Mouse (Mus musculus) midbrain, embryonic 11.5 days (tissue): ENCODE data around the gene Lasp1. TPM values are rescaled to one million over a fixed set of nuclear protein-coding genes. Genes with fewer than 3 reads are reported as not detected.
"Not testable (repeated sequence)": the region's sequence is repeated elsewhere in the genome, so short reads cannot be mapped to it uniquely, and the experiment has no call there.

Experiments
- ATAC-seq: fragments of 200-750 bp; cut with Nextera tagmentation; 2 replicates; pipeline ENCODE4 v1.8.0; 2017; ENCODE audit warnings: moderate TSS enrichment, moderate library complexity; ENCODE audit not compliant: low FRiP score
- DNase-seq: peaks from one replicate; pipeline ENCODE4 v3.0.0; 2015; ENCODE audit warnings: low spot score; ENCODE audit errors: missing footprints
- H3K27ac ChIP-seq: fragments of 300-500 bp; sonication (generic); 2 replicates; pipeline ENCODE4 v1.5.1; 2014; ENCODE audit warnings: low read depth, low read length
- H3K27me3 ChIP-seq: fragments of 300-500 bp; sonication (generic); 2 replicates; pipeline ENCODE4 v1.6.1; 2014; ENCODE audit warnings: mild to moderate bottlenecking, low read length, moderate library complexity, mixed read lengths; ENCODE audit not compliant: control insufficient read depth, insufficient read depth
- H3K36me3 ChIP-seq: fragments of 300-500 bp; sonication (generic); 2 replicates; pipeline ENCODE4 v1.6.1; 2014; ENCODE audit warnings: mild to moderate bottlenecking, low read length, moderate library complexity, mixed read lengths; ENCODE audit not compliant: control insufficient read depth, insufficient read depth
- H3K4me1 ChIP-seq: fragments of 300-500 bp; sonication (generic); 2 replicates; pipeline ENCODE4 v1.6.1; 2014; ENCODE audit warnings: low read length; ENCODE audit not compliant: control insufficient read depth, insufficient read depth
- H3K4me2 ChIP-seq: fragments of 300-500 bp; sonication (generic); 2 replicates; pipeline ENCODE4 v1.6.1; 2014; ENCODE audit warnings: mild to moderate bottlenecking, moderate library complexity
- H3K4me3 ChIP-seq: fragments of 300-500 bp; sonication (generic); 2 replicates; pipeline ENCODE4 v1.5.1; 2014; ENCODE audit warnings: low read depth, low read length
- H3K9ac ChIP-seq: fragments of 300-500 bp; sonication (generic); 2 replicates; pipeline ENCODE4 v1.6.1; 2014; ENCODE audit warnings: low read length
- H3K9me3 ChIP-seq: fragments of 300-500 bp; sonication (generic); 2 replicates; pipeline ENCODE4 v1.6.1; 2016; ENCODE audit warnings: low read length; ENCODE audit not compliant: control insufficient read depth
- WGBS: fragments of 180-500 bp; shearing (Covaris S2); extraction: QIAGEN DNeasy Blood & Tissue Kit; methylation state at CpG from one replicate; pipeline ENCODE4 v1.1.7; 2014; 5-methylcytosine and 5-hydroxymethylcytosine counted together
- polyA plus RNA-seq: library from polyadenylated mRNA; unstranded; fragments of >200 nt; fragmentation: Nextera tagmentation; extraction: Ambion mirVana; gene quantifications from 2 replicates; pipeline ENCODE4 v1.2.1, GENCODE M21; 2014

Lasp1 gene
- polyA plus RNA-seq, 1 experiment from 2014 or later, result 59.2 TPM

DNA sequence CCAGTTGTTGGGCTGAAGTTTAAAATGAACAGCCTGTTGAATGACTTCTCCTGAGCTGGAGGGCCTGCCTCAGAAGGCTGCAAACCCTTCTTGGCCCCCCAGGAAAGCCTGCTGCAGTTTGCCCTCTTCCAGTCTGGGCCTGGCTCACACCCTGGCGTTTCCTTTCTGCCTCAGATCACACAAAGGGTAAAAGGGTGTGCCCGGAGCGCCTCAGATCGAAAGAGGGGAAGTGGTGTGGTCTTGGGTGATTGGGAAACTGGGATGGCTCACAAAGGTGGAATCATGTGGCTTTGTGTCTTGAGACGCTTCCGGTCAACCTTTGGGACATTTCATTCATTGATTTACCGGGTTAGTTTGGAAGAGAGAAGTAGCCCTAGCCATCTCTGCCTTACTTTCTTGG is 27.6 kb downstream of the Lasp1 start:
- Histone ChIP-seq H3K36me3 (0 out of 2 replicates have a peak, but pooled peaks cover 3% of the 10 kb centered on the region), H3K9ac (no peak overlapping the region), H3K27me3 (no peaks in the 10 kb centered on the region), H3K9me3 (no peaks in the 10 kb centered on the region), H3K4me3 (no peak overlapping the region), H3K4me2 (no peak overlapping the region), H3K4me1 (peaks cover under 1% of the 10 kb centered on the region; the same call in 1 of the 2 replicates), H3K27ac (no peak overlapping the region)
- 83% methylated on average over 7 of the region's 7 CpGs for WGBS
- no peak for DNase-seq
- ATAC-seq, result no peak

- Histone ChIP-seq H3K4me2 (no peak overlapping the region), H3K27ac (no peak overlapping the region), H3K27me3 (no peaks in the 10 kb centered on the region), H3K36me3 (0 out of 2 replicates have a peak, but pooled peaks cover 3% of the 10 kb centered on the region), H3K9ac (no peak overlapping the region), H3K4me1 (no peaks in the 10 kb centered on the region), H3K4me3 (no peak overlapping the region), H3K9me3 (no peaks in the 10 kb centered on the region)
- 88% methylated on average over 6 of the region's 6 CpGs for WGBS
- DNase-seq, result peak; percentile 75
- ATAC-seq, result no peak
Observed at GRCm38 (mm10) chr11:97827654-97828053, 28.9 kb downstream of the Lasp1 start.

- H3K27ac ChIP-seq, result no peak overlapping the region
- no peak overlapping the region for H3K4me3 ChIP-seq
- no peaks in the 10 kb centered on the region for H3K27me3 ChIP-seq
- no peak overlapping the region for H3K9ac ChIP-seq
- no peak overlapping the region for H3K4me2 ChIP-seq
- WGBS, result 95% methylated on average over 7 of the region's 7 CpGs
- peak; percentile 41 for DNase-seq
- H3K36me3 ChIP-seq, result 0 out of 2 replicates have a peak, but pooled peaks cover 3% of the 10 kb centered on the region
- no peaks in the 10 kb centered on the region for H3K4me1 ChIP-seq
- no peaks in the 10 kb centered on the region for H3K9me3 ChIP-seq
- no peak for ATAC-seq
Observed at GRCm38 (mm10) chr11:97829365-97829764, 30.6 kb downstream of the Lasp1 start.

- Histone ChIP-seq H3K4me1 (no peaks in the 10 kb centered on the region), H3K36me3 (peaks cover 2% of the 10 kb centered on the region; the same call in 1 of the 2 replicates), H3K4me3 (no peak overlapping the region), H3K9me3 (no peaks in the 10 kb centered on the region), H3K9ac (no peak overlapping the region), H3K27me3 (no peaks in the 10 kb centered on the region), H3K27ac (no peak overlapping the region), H3K4me2 (no peak overlapping the region)
- WGBS, result 90% methylated on average over 12 of the region's 12 CpGs
- DNase-seq, result peak; percentile 57
- no peak for ATAC-seq
Observed at GRCm38 (mm10) chr11:97829913-97830476, 31.2 kb downstream of the Lasp1 start.

- H3K36me3 ChIP-seq, result peaks cover 2% of the 10 kb centered on the region; the same call in 1 of the 2 replicates
- H3K4me3 ChIP-seq, result no peak overlapping the region
- ATAC-seq, result no peak
- no peaks in the 10 kb centered on the region for H3K4me1 ChIP-seq
- no peaks in the 10 kb centered on the region for H3K9me3 ChIP-seq
- H3K4me2 ChIP-seq, result no peak overlapping the region
- no peak overlapping the region for H3K9ac ChIP-seq
- DNase-seq, result peak; percentile 76
- H3K27me3 ChIP-seq, result no peaks in the 10 kb centered on the region
- no peak overlapping the region for H3K27ac ChIP-seq
- WGBS, result 85% methylated on average over 6 of the region's 6 CpGs
Observed at GRCm38 (mm10) chr11:97830501-97830900, 31.7 kb downstream of the Lasp1 start.

GRCm38 (mm10) chr11:97832001-97832400 is 33.2 kb downstream of the Lasp1 start:
- H3K4me1 ChIP-seq, result no peaks in the 10 kb centered on the region
- WGBS, result 87% methylated on average over 11 of the region's 11 CpGs
- H3K4me3 ChIP-seq, result no peak overlapping the region
- no peak for DNase-seq
- no peak overlapping the region for H3K9ac ChIP-seq
- no peak for ATAC-seq
- H3K27ac ChIP-seq, result no peak overlapping the region
- H3K9me3 ChIP-seq, result no peaks in the 10 kb centered on the region
- peaks cover 4% of the 10 kb centered on the region; the same call in 1 of the 2 replicates for H3K36me3 ChIP-seq
- H3K4me2 ChIP-seq, result no peak overlapping the region
- no peaks in the 10 kb centered on the region for H3K27me3 ChIP-seq

DNA sequence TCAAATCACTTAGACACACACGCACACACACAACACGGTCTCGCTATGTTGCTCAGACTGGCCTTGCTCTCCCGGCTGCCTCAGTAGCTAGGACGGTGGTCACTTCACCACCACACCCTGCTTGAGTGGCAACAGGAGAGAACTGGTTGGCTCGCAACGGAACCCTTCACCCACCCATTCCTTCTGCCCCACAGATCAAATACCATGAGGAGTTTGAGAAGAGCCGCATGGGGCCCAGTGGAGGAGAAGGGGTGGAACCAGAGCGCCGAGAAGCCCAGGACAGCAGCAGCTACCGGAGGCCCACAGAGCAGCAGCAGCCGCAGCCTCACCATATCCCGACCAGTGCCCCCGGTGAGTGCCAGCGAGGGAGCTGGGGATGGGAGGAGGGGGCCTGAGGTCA is 34.6 kb downstream of the Lasp1 start:
- no peak overlapping the region for H3K9ac ChIP-seq
- WGBS, result 78% methylated on average over 15 of the region's 15 CpGs
- no peak overlapping the region for H3K4me3 ChIP-seq
- no peaks in the 10 kb centered on the region for H3K4me1 ChIP-seq
- H3K9me3 ChIP-seq, result no peaks in the 10 kb centered on the region
- peaks cover 4% of the 10 kb centered on the region; the same call in 1 of the 2 replicates for H3K36me3 ChIP-seq
- no peak overlapping the region for H3K27ac ChIP-seq
- ATAC-seq (no peak), DNase-seq (no peak)
- no peak overlapping the region for H3K4me2 ChIP-seq
- H3K27me3 ChIP-seq, result no peaks in the 10 kb centered on the region

DNA sequence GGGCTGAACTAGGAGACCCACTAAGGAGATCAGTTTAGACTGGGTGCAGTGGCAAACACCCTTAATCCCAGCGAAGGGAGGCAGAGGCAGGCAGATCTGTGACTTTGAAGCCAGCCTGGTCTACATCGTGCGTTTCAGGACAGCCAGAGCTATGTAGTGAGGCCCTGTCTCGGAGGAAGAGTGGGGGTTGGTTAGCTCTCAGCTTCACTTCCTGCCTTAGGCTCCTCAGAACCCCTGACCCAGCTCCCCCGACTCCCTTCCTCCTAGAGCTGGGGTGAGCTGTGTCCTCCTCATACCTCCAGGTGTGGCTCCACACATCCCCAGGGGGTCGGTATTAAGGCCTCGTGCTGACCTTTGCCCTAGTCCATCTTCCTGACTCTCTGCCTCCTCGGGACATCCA is 37.7 kb downstream of the Lasp1 start:
- DNase-seq, result no peak
- no peak overlapping the region for H3K27ac ChIP-seq
- 59% methylated on average over 8 of the region's 8 CpGs for WGBS
- H3K4me1 ChIP-seq, result peaks cover 3% of the 10 kb centered on the region; the same call in 1 of the 2 replicates
- peaks cover 4% of the 10 kb centered on the region; the same call in 1 of the 2 replicates for H3K36me3 ChIP-seq
- ATAC-seq, result no peak
- H3K9ac ChIP-seq, result no peak overlapping the region
- no peak overlapping the region for H3K4me2 ChIP-seq
- H3K9me3 ChIP-seq, result no peaks in the 10 kb centered on the region
- no peak overlapping the region for H3K4me3 ChIP-seq
- H3K27me3 ChIP-seq, result no peaks in the 10 kb centered on the region

GRCm38 (mm10) chr11:97837051-97837450 is 38.3 kb downstream of the Lasp1 start:
- H3K9me3 ChIP-seq, H3K9ac ChIP-seq, H3K27me3 ChIP-seq, H3K27ac ChIP-seq, H3K4me1 ChIP-seq, H3K4me3 ChIP-seq, ATAC-seq, DNase-seq, H3K4me2 ChIP-seq, H3K36me3 ChIP-seq: not testable (repeated sequence)
- 73% methylated on average over 9 of the region's 9 CpGs for WGBS
